Mouse (Mus musculus) c-Kit-negative CD71-positive TER-119-positive erythroid progenitor cells, embryonic 14.5 days (primary cell): ENCODE measurements around the gene Nfib.

Source experiments
- DNase-seq: peaks from one replicate; pipeline ENCODE4 v3.0.0-alpha.2; 2013; ENCODE audit warnings: low read depth, low spot score

Nfib gene

DNA sequence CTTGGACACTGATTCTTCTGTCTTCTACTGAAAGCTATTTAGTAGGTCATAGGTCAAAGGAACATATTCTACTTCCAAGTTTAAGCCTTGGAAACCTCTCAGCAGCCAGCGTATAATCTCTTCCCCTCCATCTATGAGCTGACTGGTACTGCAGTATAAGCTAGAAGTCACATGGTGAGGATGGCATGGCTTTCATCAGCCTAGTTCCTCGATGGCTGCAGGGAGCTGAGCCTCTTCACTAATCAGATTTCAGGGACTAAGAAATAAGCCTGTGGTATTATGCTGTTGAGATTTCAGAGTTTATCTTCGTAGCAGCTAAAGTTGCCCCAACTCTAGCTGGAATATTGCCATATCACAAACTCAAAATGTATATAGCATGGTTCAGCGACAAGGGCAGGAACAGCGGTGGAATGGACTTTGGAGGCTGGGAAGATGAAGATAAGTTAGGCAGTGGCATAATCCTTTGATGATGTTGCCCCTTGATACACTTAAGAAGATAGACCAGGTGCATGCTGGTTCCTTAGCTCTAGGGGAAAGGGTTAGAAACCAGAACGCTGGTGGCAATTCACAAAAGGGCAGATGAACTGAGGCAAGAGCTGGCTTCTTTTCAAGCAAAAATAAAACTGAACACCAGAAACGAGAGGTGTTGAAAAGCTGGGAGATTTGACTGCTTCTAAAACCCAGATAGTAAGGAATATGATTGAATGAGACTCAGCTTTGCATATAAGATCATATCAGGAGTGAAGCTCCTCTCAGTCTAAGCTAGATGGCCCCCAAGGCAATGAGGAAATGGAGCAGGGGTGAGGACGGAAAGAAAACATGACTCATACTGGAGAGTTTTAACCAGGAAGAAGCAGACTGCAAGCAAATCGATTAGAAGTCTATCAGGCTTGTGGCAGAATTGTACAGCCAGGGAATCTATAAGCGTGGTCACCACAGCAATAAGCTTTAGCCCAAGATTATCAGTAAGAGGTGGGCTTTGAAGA, 111.6 kb downstream of the Nfib start:
- no peak for DNase-seq

- no peak for DNase-seq
Observed at GRCm38 (mm10) chr4:82592086-82593030, 113.2 kb downstream of the Nfib start.

GRCm38 (mm10) chr4:82589345-82589890, 116.1 kb downstream of the Nfib start:
- DNase-seq = no peak

GRCm38 (mm10) chr4:82588718-82589117, 116.8 kb downstream of the Nfib start:
- DNase-seq = no peak

- DNase-seq = no peak
Observed at GRCm38 (mm10) chr4:82587146-82587870, 118.2 kb downstream of the Nfib start.

GRCm38 (mm10) chr4:82586637-82587036, 118.9 kb downstream of the Nfib start:
- DNase-seq = no peak

GRCm38 (mm10) chr4:82585536-82585935, 120.0 kb downstream of the Nfib start:
- no peak for DNase-seq

GRCm38 (mm10) chr4:82585056-82585455, 120.5 kb downstream of the Nfib start:
- no peak for DNase-seq

GRCm38 (mm10) chr4:82584548-82584947, 121.0 kb downstream of the Nfib start:
- DNase-seq = no peak

DNA sequence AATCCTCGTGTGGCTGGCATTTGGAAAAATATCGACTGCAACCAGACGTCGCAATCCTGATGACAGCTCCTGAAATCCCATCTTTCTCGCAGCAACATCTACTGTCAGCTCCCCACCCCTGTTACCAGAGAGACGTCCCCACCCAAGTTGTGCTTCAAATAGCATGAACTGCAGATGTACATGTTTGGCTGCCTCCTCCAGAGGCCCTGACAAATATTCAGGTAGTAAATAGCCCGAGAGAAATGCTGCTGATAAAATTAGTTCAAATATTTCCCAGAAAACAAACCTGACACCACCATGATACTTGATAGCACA, 132.3 kb downstream of the Nfib start:
- DNase-seq = no peak

DNA sequence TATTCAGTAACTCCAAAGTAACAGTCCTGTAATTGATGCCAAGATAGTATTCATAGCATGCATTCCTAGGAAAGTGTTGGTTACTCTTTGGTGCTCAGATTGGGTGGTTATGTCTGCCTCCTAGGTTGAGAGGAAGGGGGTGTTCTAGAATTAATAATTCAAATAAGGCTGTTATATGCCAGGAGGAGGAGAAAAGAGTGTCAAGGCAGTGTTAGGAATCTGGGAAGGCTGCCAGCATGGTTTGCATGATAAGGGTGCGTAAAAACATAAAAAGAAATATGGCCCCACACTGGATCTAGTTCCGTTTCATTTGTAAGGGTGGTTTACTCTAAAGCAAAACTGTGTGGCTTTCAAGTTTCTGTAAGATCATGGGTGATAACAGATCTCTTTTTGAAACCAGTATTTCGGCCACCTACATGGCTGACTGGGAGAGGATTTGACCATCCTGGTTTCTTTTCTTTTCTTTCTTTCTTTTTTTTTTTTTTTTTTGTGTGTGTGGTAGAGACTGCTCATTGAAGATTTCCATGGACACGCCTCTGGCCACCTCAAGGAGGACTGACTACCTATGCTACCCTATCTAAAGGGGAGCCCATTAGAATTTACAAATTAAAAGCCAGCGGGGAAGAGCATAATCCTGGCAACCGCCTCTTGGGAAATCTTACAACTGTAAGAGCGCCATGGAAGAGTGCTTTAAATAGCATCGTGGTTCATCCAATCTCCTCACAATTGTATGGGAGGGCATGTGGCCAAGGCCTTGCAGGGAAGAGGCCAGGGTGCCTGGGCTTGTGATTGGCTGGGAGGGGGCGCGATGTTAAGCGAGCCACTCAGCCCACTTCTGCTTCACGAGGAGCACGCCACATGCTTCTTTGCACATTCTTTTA, 132.9 kb downstream of the Nfib start:
- DNase-seq = no peak

DNA sequence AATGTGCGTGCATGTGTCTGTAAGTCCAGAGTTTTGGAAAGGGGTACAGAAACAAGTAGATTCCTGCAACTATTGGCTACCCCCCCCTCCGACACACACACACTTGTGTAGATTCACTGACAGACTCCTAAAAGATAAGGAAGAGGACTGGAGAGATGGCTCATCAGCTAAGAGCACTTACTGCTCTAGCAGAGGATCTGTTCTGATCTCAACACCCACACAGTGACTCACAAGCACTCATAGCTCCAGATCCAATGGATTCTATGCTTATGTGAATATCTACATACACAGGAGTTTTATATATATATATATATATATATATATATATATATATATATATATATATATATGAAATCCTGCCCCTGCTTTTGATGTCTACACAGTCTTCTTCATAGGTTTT, 146.7 kb downstream of the Nfib start:
- DNase-seq = no peak

- DNase-seq = no peak
Observed at GRCm38 (mm10) chr4:82555673-82556171, 149.8 kb downstream of the Nfib start.

- DNase-seq = no peak
Observed at GRCm38 (mm10) chr4:82553658-82554057, 151.9 kb downstream of the Nfib start.

- no peak for DNase-seq
Observed at GRCm38 (mm10) chr4:82552238-82552637, 153.3 kb downstream of the Nfib start.

- no peak for DNase-seq
Observed at GRCm38 (mm10) chr4:82549762-82550380, 155.7 kb downstream of the Nfib start.

DNA sequence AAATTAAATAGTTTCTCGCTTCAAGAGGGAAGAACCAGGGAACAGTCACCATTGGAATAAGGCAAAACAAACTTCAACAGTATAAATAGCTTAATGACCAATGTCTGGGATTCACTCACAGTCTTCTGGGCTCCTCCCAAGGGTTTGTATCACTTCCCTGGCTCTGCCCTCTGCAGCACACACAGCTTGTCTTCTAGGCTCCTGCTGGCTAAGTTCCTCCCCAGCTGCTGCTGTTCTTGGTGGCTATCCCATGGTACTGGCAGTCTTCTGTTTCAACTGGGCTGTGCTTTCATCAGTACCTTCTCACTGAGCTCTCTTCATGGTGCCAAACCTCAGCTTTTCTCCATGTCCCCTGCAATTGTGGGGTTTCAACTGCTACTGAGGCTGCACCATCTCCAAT, 157.3 kb downstream of the Nfib start:
- DNase-seq = no peak

DNA sequence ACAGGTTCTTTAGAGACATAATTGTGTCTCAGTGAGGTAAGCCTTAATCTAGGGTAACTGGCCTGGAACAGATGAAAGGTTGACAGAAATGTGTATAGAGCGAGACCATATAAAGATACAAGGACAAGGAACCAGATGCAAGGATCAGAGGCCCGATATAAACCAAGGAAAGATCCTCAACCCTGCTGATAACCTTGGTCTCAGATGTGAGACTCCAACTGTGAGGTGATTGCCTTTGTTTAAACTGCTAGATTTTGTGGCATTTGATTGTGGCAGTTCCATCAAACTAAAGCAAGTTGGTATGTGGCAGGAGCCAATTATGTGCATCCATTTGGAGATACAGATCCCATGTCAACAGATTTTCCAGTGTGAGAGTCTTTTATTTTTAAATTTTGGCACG, 161.6 kb downstream of the Nfib start:
- no peak for DNase-seq

GRCm38 (mm10) chr4:82543398-82543740, 162.2 kb downstream of the Nfib start:
- no peak for DNase-seq
